Mouse (Mus musculus): ENCODE data around the gene Znhit3. TPM values are rescaled to one million over a fixed set of nuclear protein-coding genes. Genes with fewer than 3 reads are reported as not detected.

Znhit3 gene
- total and polyA plus RNA-seq, 2 experiments from 2014 or later, result 44.4 to 89.3 TPM

DNA sequence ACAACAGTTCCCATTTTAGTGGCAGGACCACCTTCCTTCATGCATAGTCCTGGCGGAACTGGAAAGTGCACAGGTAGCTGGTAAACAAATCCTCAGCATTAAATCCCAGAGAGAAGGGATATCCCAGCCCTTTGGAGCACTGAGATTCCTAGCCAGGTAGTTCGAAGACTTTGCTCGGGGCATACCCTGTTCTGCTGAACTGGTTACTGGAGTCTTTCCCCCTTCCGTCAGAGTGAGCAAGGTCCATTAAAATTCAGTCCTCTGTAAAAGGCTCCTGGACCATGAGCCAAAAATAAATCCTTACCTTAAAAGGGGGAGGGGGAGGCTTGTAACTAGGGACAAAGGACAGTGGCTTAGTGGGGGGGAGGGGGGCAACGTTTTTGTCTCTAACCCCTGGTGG, 43.0 kb upstream of the Znhit3 start:
- H3K4me3 ChIP-seq (ENCODE audit: low read length), result no peak overlapping the region
- no peak overlapping the region for H3K4me2 ChIP-seq (ENCODE audit: low read depth, low read length)
- H3K27me3 ChIP-seq (ENCODE audit: insufficient read depth, low read length), result peaks cover 18% of the 10 kb centered on the region
- peaks cover 8% of the 10 kb centered on the region for H3K4me1 ChIP-seq (ENCODE audit: insufficient read depth, low read length)
- ATAC-seq (no peak), DNase-seq (ENCODE audit: low spot score) (no peak)
- H3K36me3 ChIP-seq (ENCODE audit: insufficient read depth, low read length), result no peaks in the 10 kb centered on the region
- H3K9ac ChIP-seq (replicated peaks; ENCODE audit: low read length), result no peak overlapping the region
- WGBS, result 36% methylated on average over 5 of the region's 5 CpGs
- no peak overlapping the region for H3K27ac ChIP-seq
- H3K9me3 ChIP-seq (ENCODE audit: low read length), result no peaks in the 10 kb centered on the region
- TF ChIP-seq CTCF (IDR thresholded peaks at IDR 0.05; ENCODE audit: low read depth), result no peak

DNA sequence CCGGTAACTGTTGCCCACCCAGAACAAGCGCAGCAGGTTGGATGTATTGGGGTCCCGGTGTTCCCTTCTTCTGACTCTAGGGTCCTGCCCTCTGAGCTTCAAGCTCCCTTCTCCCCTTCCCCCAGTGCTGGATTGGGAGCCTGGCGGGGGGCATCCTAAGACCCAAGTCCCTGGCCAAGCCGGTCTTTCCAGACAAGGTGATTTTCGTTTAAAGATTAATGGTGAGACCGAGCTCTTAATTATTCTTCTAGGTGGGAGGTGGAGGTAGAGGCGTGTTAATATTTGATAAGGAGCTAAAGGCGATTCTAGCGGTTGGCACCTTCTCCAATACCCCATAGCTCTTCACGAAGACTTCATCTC, 42.1 kb upstream of the Znhit3 start:
- no peak for DNase-seq (ENCODE audit: low spot score)
- ATAC-seq, result no peak
- Histone ChIP-seq H3K9me3 (ENCODE audit: low read length) (no peaks in the 10 kb centered on the region), H3K27ac (no peak overlapping the region), H3K9ac (replicated peaks; ENCODE audit: low read length) (no peak overlapping the region; the same call in 1 of the 2 replicates), H3K27me3 (ENCODE audit: insufficient read depth, low read length) (peaks cover 18% of the 10 kb centered on the region), H3K4me2 (ENCODE audit: low read depth, low read length) (peak overlapping the region; percentile 60), H3K4me1 (ENCODE audit: insufficient read depth, low read length) (peaks cover 8% of the 10 kb centered on the region), H3K36me3 (ENCODE audit: insufficient read depth, low read length) (no peaks in the 10 kb centered on the region), H3K4me3 (ENCODE audit: low read length) (peak overlapping the region; percentile 35)
- WGBS, result 4% methylated on average over 11 of the region's 11 CpGs
- no peak for TF ChIP-seq CTCF (IDR thresholded peaks at IDR 0.05; ENCODE audit: low read depth)

DNA sequence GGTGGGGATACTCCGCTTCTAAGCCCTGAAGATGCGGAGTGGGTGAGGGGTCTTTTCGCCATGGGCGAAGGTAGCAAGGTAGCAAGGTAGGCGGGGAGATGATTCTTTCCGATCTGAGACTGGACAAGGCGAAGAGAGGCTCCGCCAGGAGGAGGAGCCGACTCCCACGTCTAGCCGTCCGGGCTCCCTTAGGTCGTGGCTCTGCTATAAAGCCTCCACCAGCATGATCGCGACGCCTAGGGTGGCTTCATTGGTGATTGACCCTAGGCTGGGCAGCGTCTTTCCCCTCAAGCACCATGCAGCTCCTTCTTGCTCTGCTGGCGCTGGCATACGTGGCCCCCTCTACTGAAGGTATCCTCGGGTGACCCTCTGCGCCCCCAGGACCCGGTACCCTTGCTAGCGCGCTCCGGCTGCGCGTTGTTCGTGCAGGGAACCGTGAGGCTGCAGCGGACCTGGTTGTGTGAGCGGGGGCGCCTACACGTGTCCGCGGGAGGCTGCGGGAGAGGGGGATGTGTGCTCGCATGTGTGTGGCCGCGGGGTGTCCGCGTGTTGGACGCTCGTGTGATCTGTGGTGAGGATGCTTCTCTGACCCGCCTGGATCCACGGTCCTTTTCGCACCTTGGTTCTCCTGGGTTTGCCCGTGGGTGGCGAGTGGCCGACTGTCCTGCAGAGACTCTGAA, 41.6 kb upstream of the Znhit3 start, which contains the start of gene Car4:
Gene Car4, plus strand, starts transcription at position 196 of the 680 bp plus-strand sequence.
- Histone ChIP-seq H3K27me3 (ENCODE audit: insufficient read depth, low read length) (peaks cover 18% of the 10 kb centered on the region), H3K27ac (no peak within 1 kb of the TSS), H3K4me2 (ENCODE audit: low read depth, low read length) (peak within 1 kb of the TSS; percentile 60), H3K4me3 (ENCODE audit: low read length) (peak within 1 kb of the TSS; percentile 35), H3K9me3 (ENCODE audit: low read length) (no peaks in the 10 kb centered on the region), H3K36me3 (ENCODE audit: insufficient read depth, low read length) (no peaks in the 10 kb centered on the region), H3K4me1 (ENCODE audit: insufficient read depth, low read length) (peaks cover 8% of the 10 kb centered on the region), H3K9ac (replicated peaks; ENCODE audit: low read length) (no peak within 1 kb of the TSS; the same call in 1 of the 2 replicates)
- 0 out of 2 replicates have a peak, but pooled peaks have one; percentile 10 for TF ChIP-seq CTCF (IDR thresholded peaks at IDR 0.05; ENCODE audit: low read depth)
- ATAC-seq, result peak; percentile 56; the same call in 1 of the 2 replicates
- WGBS, result 2% methylated on average over 49 of the region's 49 CpGs
- DNase-seq (ENCODE audit: low spot score), result peak; percentile 32

DNA sequence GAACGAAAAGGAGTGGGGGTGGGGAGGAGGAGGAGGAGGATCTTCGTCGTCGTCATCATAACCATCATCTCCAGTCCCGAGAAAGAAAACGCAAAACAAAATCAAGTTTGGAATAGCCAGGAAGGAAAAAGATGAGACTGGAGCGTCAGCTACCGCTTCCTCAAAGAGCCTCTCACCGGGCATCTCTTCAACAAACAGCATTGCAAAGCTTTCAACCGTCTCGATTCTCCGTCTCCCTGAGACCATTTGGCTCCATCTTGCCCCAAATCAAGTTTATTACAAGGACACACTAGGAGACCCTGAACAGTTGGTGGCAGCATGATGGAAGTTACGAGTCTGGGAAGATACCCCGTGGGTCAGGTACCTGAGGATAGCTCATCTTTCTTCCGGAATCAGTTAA, 41.0 kb upstream of the Znhit3 start:
- Histone ChIP-seq H3K27me3 (ENCODE audit: insufficient read depth, low read length) (peaks cover 18% of the 10 kb centered on the region), H3K9me3 (ENCODE audit: low read length) (no peaks in the 10 kb centered on the region), H3K27ac (no peak overlapping the region), H3K9ac (replicated peaks; ENCODE audit: low read length) (no peak overlapping the region; the same call in 1 of the 2 replicates), H3K4me3 (ENCODE audit: low read length) (peak overlapping the region; percentile 35), H3K36me3 (ENCODE audit: insufficient read depth, low read length) (no peaks in the 10 kb centered on the region), H3K4me2 (ENCODE audit: low read depth, low read length) (peak overlapping the region; percentile 60), H3K4me1 (ENCODE audit: insufficient read depth, low read length) (peaks cover 8% of the 10 kb centered on the region)
- TF ChIP-seq CTCF (IDR thresholded peaks at IDR 0.05; ENCODE audit: low read depth), result no peak
- no peak for DNase-seq (ENCODE audit: low spot score)
- 7% methylated on average over 15 of the region's 15 CpGs for WGBS
- ATAC-seq, result no peak

DNA sequence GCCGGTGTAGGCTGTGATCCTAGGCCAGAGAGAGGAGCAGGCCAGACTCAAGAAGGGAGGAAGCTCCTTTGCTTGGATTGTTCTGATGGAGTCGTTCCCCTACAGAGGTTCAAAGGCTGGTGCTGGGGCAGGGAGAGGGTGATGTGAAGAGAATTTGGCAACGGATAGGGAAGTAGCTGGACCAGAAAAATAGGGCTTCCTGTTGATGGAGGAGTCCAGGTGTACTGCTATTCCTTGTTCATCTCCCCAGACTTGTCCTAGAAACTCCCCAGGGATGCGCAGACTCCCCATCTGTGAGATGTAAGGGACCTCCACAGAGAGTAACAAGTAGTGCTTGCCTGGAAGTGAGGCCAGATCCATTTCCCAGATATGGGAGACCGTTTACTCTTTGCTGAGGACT, 40.2 kb upstream of the Znhit3 start:
- WGBS, result 40% methylated on average over 5 of the region's 5 CpGs
- Histone ChIP-seq H3K9me3 (ENCODE audit: low read length) (no peaks in the 10 kb centered on the region), H3K4me2 (ENCODE audit: low read depth, low read length) (no peak overlapping the region), H3K4me3 (ENCODE audit: low read length) (no peak overlapping the region), H3K27me3 (ENCODE audit: insufficient read depth, low read length) (peaks cover 18% of the 10 kb centered on the region), H3K27ac (no peak overlapping the region), H3K36me3 (ENCODE audit: insufficient read depth, low read length) (no peaks in the 10 kb centered on the region), H3K4me1 (ENCODE audit: insufficient read depth, low read length) (peaks cover 8% of the 10 kb centered on the region), H3K9ac (replicated peaks; ENCODE audit: low read length) (no peak overlapping the region)
- no peak for DNase-seq (ENCODE audit: low spot score)
- no peak for ATAC-seq
- TF ChIP-seq CTCF (IDR thresholded peaks at IDR 0.05; ENCODE audit: low read depth), result no peak

DNA sequence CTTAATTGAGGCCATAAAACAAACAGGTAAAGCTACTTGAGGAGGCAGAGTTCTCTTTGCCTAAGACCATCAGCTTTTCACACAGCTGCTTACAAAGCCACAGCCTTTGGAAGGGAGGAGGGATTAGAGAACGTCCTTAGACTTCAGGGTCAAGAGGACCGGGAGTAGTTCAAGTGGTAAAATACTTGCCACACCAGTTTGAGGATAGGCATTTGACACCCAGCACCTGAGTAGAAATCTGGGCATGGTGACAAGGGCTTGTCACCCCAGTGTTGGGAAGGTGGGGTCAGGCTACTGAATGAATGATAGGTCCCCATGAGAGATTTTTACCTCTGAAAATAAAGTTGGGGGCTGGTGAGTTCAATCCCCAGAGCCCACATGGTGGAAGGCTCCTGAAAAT, 36.4 kb upstream of the Znhit3 start:
- peaks cover 3% of the 10 kb centered on the region for H3K4me1 ChIP-seq (ENCODE audit: insufficient read depth, low read length)
- H3K4me2 ChIP-seq (ENCODE audit: low read depth, low read length), result no peak overlapping the region
- H3K36me3 ChIP-seq (ENCODE audit: insufficient read depth, low read length), result no peaks in the 10 kb centered on the region
- DNase-seq (ENCODE audit: low spot score) (no peak), ATAC-seq (no peak)
- no peaks in the 10 kb centered on the region for H3K9me3 ChIP-seq (ENCODE audit: low read length)
- no peak overlapping the region for H3K27ac ChIP-seq
- H3K4me3 ChIP-seq (ENCODE audit: low read length), result no peak overlapping the region
- peaks cover 10% of the 10 kb centered on the region; the same call in 1 of the 2 replicates for H3K27me3 ChIP-seq (ENCODE audit: insufficient read depth, low read length)
- no peak overlapping the region for H3K9ac ChIP-seq (replicated peaks; ENCODE audit: low read length)
- WGBS, result 65% methylated on average over 2 of the region's 2 CpGs
- no peak for TF ChIP-seq CTCF (IDR thresholded peaks at IDR 0.05; ENCODE audit: low read depth)

DNA sequence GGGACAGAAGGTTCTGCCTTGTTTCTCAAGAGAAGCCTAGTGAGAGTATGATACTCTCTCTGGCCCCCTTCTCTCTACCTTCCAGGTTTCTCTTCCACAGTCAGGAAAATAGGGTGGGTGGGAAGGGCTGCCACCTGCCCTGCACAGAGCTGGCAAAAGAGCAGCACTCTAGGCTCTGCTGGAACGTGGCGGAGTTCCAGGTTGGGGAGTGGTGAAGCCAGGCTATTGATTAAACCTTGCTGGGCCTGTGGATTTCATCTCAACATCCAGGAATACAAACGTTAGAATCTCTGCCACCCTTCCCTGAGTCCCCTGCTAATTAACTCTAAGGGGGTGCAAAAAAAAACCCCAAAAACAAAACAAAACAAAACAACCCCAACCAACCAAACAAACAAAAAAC, 32.4 kb upstream of the Znhit3 start:
- H3K9ac ChIP-seq (replicated peaks; ENCODE audit: low read length), result no peak overlapping the region
- H3K4me2 ChIP-seq (ENCODE audit: low read depth, low read length), result no peak overlapping the region
- no peaks in the 10 kb centered on the region for H3K9me3 ChIP-seq (ENCODE audit: low read length)
- H3K36me3 ChIP-seq (ENCODE audit: insufficient read depth, low read length), result no peaks in the 10 kb centered on the region
- H3K4me1 ChIP-seq (ENCODE audit: insufficient read depth, low read length), result 0 out of 2 replicates have a peak, but pooled peaks cover 8% of the 10 kb centered on the region
- no peak for TF ChIP-seq CTCF (IDR thresholded peaks at IDR 0.05; ENCODE audit: low read depth)
- no peak overlapping the region for H3K27ac ChIP-seq
- no peak overlapping the region for H3K4me3 ChIP-seq (ENCODE audit: low read length)
- 29% methylated on average over 3 of the region's 3 CpGs for WGBS
- no peaks in the 10 kb centered on the region for H3K27me3 ChIP-seq (ENCODE audit: insufficient read depth, low read length)
- no peak for DNase-seq (ENCODE audit: low spot score)
- no peak for ATAC-seq
